Mouse (Mus musculus) layer of hippocampus, adult 11-12 months (tissue): Measurements from ENCODE around the gene Efcab3.

Experiments
- DNase-seq: peaks from one replicate; pipeline ENCODE4 v3.0.0; 2022; ENCODE audit warnings: low spot score

Gene Efcab3

GRCm38 (mm10) chr11:105149353-105149752 is 86.0 kb downstream of the Efcab3 start:
- DNase-seq: no peak

GRCm38 (mm10) chr11:105149766-105150165 is 86.4 kb downstream of the Efcab3 start:
- DNase-seq: no peak

- DNase-seq: no peak
Observed at GRCm38 (mm10) chr11:105150691-105151090, 87.3 kb downstream of the Efcab3 start.

GRCm38 (mm10) chr11:105151226-105152016 is 88.0 kb downstream of the Efcab3 start:
- DNase-seq: no peak

GRCm38 (mm10) chr11:105152017-105152300 is 88.6 kb downstream of the Efcab3 start:
- DNase-seq: no peak

- DNase-seq: no peak
Observed at GRCm38 (mm10) chr11:105152357-105152899, 89.0 kb downstream of the Efcab3 start.

GRCm38 (mm10) chr11:105153068-105153833 is 89.9 kb downstream of the Efcab3 start:
- DNase-seq: no peak

- DNase-seq: no peak
Observed at GRCm38 (mm10) chr11:105155915-105156314, 92.5 kb downstream of the Efcab3 start.

GRCm38 (mm10) chr11:105156748-105157267 is 93.4 kb downstream of the Efcab3 start:
- no peak for DNase-seq

GRCm38 (mm10) chr11:105158047-105158446 is 94.7 kb downstream of the Efcab3 start:
- DNase-seq: no peak

- DNase-seq: no peak
Observed at GRCm38 (mm10) chr11:105159673-105160360, 96.4 kb downstream of the Efcab3 start.

- no peak for DNase-seq
Observed at GRCm38 (mm10) chr11:105161411-105161810, 98.0 kb downstream of the Efcab3 start.

- DNase-seq: no peak
Observed at GRCm38 (mm10) chr11:105164516-105165510, 101.4 kb downstream of the Efcab3 start.

GRCm38 (mm10) chr11:105166780-105167179 is 103.4 kb downstream of the Efcab3 start:
- DNase-seq: no peak
